In genomic region chr13:99695874-99696558, GRCm38 (mm10) we compare ENCODE assay signal across 13 mouse cellular contexts.
A peak's percentile ranks its signal among the peaks of the same experiment; 100 is the strongest.
DNase-seq lines count a peak whose midpoint lies in the region; ATAC-seq and TF ChIP-seq lines count a peak whose summit lies in the region.
"Had no signal": no experiment of that assay in that cellular context is flagged by ENCODE, and none has a peak within 500 bp of the region (broad histone marks: within the 10 kb centered on the region; RNA-seq: fewer than 3 reads in every experiment).

No protein-coding gene starts in this region.

- no peak for DNase-seq in heart, adult 8-10 months (ENCODE audit: low spot score)
- no peak for DNase-seq in neural tube, embryonic 10.5 days (ENCODE audit: extremely low spot score, low spot score)
- peak; percentile 50 for DNase-seq in hindbrain, postnatal 0 days (ENCODE audit: low spot score)
- DNase-seq in urinary bladder, adult 2 months (ENCODE audit: low spot score), result no peak
- DNase-seq: cerebellum, postnatal 10 days; lung, adult 2 months; lung, postnatal 36 days; right cerebral cortex, postnatal 14 days had no signal

- H3K36me3 ChIP-seq in heart, embryonic 13.5 days, result no peaks in the 10 kb centered on the region
- H3K36me3 ChIP-seq in neural tube, embryonic 13.5 days, result no peaks in the 10 kb centered on the region
- no peaks in the 10 kb centered on the region for H3K36me3 ChIP-seq in hindbrain, postnatal 0 days (ENCODE audit: insufficient read depth, low read length)
- H3K36me3 ChIP-seq: limb, embryonic 15.5 days had no signal

- ATAC-seq in heart, embryonic 13.5 days (ENCODE audit: extremely low read depth, insufficient number of reproducible peaks, low FRiP score, low TSS enrichment), result no peak
- ATAC-seq in neural tube, embryonic 13.5 days (ENCODE audit: low read depth), result no peak
- ATAC-seq in hindbrain, postnatal 0 days, result 0 out of 2 replicates have a peak, but pooled peaks have one; percentile 40
- ATAC-seq in erythroid progenitor cell, adult 5-6 weeks (replicated peaks; ENCODE audit: low FRiP score, poor library complexity, severe bottlenecking), result no peak

- 57% methylated on average over 7 of the region's 7 CpGs for WGBS in heart, embryonic 13.5 days
- 59% methylated on average over 7 of the region's 7 CpGs for WGBS in neural tube, embryonic 13.5 days
- 45% methylated on average over 7 of the region's 7 CpGs for WGBS in hindbrain, postnatal 0 days

- H3K27ac ChIP-seq in heart, embryonic 13.5 days (replicated peaks), result 0 out of 2 replicates have a peak overlapping the region, but pooled peaks have one; percentile 6
- H3K27ac ChIP-seq in neural tube, embryonic 13.5 days (replicated peaks), result 0 out of 2 replicates have a peak overlapping the region, but pooled peaks have one; percentile 13
- H3K27ac ChIP-seq in hindbrain, postnatal 0 days, result peak overlapping the region; percentile 56; the same call in 1 of the 2 replicates
- H3K27ac ChIP-seq: limb, embryonic 15.5 days had no signal

- H3K4me1 ChIP-seq in heart, embryonic 13.5 days, result peaks cover 14% of the 10 kb centered on the region
- peaks cover 7% of the 10 kb centered on the region for H3K4me1 ChIP-seq in neural tube, embryonic 13.5 days (replicated peaks)
- H3K4me1 ChIP-seq in hindbrain, postnatal 0 days (ENCODE audit: insufficient read depth, low read length), result no peaks in the 10 kb centered on the region
- H3K4me1 ChIP-seq: limb, embryonic 15.5 days had no signal

- H3K4me2 ChIP-seq in heart, embryonic 13.5 days, result no peak overlapping the region
- no peak overlapping the region for H3K4me2 ChIP-seq in neural tube, embryonic 13.5 days
- H3K4me2 ChIP-seq in hindbrain, postnatal 0 days (ENCODE audit: low read depth, low read length), result no peak overlapping the region
- H3K4me2 ChIP-seq: limb, embryonic 15.5 days had no signal

- H3K9ac ChIP-seq in heart, embryonic 13.5 days, result no peak overlapping the region
- no peak overlapping the region for H3K9ac ChIP-seq in neural tube, embryonic 13.5 days
- H3K9ac ChIP-seq in hindbrain, postnatal 0 days (replicated peaks; ENCODE audit: low read length), result no peak overlapping the region
- H3K9ac ChIP-seq: limb, embryonic 15.5 days had no signal

- no peak for TF ChIP-seq CTCF in hindbrain, postnatal 0 days (IDR thresholded peaks at IDR 0.05; ENCODE audit: low read depth)

- H3K4me3 ChIP-seq in heart, embryonic 13.5 days, result no peak overlapping the region
- H3K4me3 ChIP-seq in neural tube, embryonic 13.5 days, result no peak overlapping the region
- no peak overlapping the region for H3K4me3 ChIP-seq in hindbrain, postnatal 0 days (ENCODE audit: low read length)
- H3K4me3 ChIP-seq: erythroblast, embryonic 14.5 days; limb, embryonic 15.5 days had no signal

- H3K9me3 ChIP-seq in heart, embryonic 13.5 days, result no peaks in the 10 kb centered on the region
- no peaks in the 10 kb centered on the region for H3K9me3 ChIP-seq in neural tube, embryonic 13.5 days
- H3K9me3 ChIP-seq in hindbrain, postnatal 0 days (ENCODE audit: low read length), result no peaks in the 10 kb centered on the region
- H3K9me3 ChIP-seq: limb, embryonic 15.5 days had no signal

- H3K27me3 ChIP-seq in heart, embryonic 13.5 days (replicated peaks), result no peaks in the 10 kb centered on the region
- H3K27me3 ChIP-seq in neural tube, embryonic 13.5 days, result no peaks in the 10 kb centered on the region
- H3K27me3 ChIP-seq in hindbrain, postnatal 0 days (ENCODE audit: insufficient read depth, low read length), result no peaks in the 10 kb centered on the region
- H3K27me3 ChIP-seq: limb, embryonic 15.5 days had no signal

Comparison
In these comparisons a context has a peak if more than half of its experiments do, and no peak if none do; other contexts are left out.
1. H3K27ac ChIP-seq: peak in every context shown above with its lines; median percentile 56 in hindbrain, postnatal 0 days; 13 in neural tube, embryonic 13.5 days; 6 in heart, embryonic 13.5 days.